Mouse (Mus musculus): Measurements from ENCODE around the gene Rps11.
A peak's percentile ranks its signal among the peaks of the same experiment; 100 is the strongest.

Rps11 gene

DNA sequence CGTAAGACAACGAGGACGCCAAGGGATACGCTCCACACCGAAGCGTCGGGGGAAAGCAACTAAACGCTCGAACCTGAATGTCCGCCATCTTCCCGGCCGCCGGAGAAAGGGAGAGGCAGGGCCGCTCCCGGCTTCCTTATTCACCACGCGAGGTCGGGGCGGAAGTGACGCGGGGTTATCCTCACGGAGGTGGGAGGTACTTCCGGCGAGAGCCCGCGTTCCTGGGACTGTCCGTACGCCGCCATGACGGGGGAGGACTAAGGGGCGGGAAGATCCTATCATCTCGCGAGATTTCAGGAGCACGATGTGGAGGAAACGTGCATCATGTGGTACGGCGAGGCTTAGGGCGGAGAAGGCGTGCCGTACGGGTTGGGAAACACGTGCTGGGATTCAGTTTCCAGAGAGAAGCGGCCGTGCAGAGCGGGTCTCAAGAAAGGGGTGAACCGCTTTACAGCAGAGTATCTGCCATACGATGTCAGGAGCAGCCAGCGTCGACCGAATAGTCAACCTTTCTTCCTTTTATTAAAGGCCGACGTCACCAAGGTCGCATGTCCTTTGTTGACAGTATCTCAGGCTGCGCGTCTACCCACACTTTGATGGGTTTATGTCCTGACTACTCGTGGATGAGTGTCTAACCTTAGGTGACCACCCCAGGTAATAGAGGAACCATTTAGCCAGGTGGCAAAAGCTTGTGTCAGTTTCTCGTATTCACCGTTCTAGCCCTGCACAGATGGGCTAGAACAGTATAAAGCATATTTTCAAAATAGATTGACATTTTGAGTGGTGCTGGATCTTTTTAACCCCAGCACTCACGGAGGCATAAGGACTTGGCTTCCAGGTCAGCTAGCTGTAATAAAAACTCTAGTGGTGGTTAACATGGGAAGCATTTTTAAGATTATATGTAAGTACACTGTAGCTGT, at the start of gene Rps11:
Gene Rps11, minus strand, starts transcription at position 216 of the 920 bp plus-strand sequence.
- DNase-seq, result peak; percentile 99

DNA sequence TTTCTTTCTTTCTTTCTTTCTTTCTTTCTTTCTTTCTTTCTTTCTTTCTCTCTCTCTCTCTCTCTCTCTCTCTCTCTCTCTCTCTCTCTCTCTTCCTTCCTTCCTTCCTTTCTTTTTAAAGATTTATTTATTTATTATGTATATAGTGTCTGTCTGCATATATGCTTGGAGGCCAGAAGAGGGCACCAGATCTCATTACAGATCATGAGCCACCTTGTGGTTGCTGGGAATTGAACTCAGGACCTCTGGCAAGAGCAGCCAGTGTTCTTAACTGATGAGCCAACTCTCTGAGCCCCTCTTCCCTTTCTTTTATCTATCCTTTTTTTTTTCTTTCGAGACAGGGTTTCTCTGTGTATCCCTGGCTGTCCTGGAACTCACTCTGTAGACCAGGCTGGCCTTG, 49.5 kb upstream of the Rps11 start:
- DNase-seq, result peak in 1 of 2 experiments; percentile 24

DNA sequence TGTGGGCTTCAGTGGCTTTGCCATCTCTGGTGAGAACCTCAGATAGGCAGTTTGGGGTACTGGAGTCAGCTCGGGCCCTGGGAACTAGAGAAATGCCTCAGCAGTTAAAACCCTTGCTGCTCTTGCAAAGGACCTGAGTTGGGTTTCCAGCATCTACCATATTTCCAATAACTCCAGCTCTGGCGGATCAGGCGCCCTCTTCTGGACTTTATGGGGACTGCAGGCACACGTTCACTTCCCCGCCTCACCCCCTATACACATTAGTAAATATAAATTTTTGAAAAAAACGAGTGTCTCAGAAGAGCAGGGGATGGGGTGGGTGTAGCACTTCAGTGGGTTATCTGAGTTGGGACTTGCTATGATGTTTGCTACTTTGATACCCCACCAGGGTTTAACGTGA, 48.7 kb upstream of the Rps11 start:
- DNase-seq, result peak in 1 of 2 experiments; percentile 50

DNA sequence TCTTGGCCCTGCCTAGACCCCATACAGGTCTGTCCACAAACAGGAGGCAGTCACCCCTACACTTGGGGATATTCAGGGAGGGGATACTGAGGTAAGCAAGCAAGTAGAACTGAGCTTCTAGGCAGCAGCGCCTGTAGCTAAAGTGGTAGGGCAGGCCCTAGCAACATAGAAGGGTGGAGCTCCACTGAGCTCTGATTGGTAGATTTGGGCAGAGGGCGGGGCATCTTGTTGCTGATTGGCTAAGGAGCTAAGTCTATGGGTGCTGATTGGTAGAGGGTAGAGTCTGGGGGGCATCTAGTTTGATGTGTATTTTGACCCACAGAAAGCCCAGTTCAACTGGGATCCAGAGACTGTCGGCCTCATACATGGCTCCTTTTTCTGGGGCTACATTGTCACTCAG, 45.3 kb upstream of the Rps11 start:
- DNase-seq, result no peak

DNA sequence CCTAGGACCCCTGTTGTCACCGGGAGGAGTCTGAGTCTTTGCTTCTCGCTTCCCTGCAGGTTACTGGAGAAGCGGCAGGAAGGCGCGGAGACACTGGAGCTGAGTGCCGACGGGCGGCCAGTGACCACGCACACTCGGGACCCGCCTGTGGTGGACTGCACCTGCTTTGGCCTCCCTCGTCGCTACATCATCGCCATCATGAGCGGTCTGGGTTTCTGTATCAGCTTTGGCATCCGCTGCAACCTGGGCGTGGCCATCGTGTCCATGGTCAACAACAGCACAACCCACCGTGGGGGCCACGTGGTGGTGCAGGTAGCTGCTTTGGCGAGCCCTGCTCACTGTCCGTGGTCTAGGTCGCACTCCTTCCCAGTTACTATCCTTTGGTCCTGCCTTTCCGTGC, 44.4 kb upstream of the Rps11 start:
- DNase-seq, result no peak

DNA sequence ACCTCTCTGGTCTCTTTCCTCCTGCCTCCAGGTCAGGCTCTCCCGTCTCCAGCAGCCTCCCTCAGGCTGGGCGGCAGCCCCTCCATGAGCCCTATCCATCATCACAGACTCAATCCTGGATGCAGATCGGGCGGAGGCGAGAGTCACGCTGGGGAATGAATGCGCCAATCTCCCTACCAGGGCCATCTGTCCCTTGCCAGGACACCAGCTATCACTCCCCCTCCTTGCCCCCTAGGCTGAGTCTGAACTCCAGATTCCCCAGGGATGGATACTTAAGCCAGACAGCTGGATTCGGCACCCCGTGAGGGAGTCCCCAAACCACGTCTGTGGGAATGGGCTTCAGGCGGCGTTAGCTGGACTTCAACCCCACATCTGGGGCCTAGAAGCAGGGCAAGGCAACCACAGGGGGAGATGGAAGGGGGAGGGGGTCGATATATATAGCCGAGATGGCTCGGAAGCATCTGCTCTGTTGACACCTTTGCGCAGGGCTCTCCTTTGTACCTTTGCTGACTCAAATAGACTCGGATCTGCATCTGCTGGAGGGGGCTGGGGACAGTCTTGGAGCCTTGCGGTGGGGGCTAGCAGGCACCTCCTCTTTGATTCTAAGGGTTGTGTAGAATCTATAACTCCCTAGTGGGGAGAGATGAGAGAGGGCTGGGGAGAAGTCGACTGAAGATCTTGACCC, 43.7 kb upstream of the Rps11 start:
- no peak for DNase-seq

DNA sequence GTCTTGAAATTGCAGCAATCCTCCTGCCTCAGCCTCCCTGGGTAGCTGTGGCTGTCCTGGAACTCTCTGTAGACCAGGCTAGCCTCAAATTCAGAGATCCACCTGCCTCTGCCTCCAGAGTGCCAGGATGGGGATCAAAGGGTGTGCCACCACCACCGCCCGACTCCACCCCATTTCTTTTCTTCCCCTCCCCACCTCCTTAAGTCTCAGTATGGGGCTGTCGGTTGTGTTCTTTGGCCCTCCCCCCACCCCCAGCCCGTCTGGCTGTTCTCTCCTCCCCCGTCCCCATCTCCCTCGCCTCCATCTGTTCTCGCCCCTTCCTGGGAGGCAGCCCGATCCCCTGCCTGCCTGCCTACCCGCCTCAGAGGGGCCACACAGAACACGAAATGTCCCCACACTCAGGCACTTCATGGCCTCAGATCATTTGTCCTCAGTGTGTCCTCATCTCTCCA, 42.7 kb upstream of the Rps11 start:
- no peak for DNase-seq

DNA sequence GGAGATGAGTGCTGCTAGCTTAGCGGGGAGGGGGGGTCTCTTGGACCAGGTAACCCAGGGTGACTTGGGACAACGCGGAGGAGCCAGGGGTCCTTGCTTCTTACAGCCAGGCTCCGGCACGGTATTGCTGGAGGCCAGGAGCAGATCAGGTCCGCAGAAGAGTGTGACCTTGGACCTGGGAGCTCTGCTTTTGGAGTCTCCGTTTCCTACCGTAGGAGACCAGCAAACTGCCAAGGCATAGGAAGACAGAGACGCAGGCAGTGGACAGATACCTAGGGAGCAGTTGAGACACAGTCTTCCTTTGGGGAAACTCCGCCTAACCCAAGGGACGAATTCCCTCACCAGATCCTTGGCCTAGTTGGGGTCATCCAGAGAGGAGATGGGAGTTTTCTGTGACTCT, 41.5 kb upstream of the Rps11 start:
- no peak for DNase-seq

DNA sequence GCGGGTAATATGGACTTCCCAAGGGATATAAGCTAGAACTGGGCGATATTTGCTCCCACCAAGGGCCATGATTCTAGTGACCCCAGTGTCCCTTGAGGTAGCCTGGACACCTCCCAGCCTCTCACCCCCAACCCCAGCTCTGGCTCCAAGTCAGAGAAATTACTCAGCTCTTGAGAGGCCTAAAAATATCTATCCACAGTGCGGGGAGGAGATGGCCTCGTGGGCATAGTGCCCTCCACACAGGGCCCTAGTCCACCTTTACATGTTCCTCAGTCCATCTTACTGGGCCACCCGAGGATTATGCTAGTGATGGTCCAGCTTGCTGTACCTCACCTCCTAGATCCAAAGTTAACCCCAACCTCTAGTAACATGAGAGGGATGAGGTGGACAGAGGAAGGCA, 40.6 kb upstream of the Rps11 start:
- DNase-seq, result no peak

DNA sequence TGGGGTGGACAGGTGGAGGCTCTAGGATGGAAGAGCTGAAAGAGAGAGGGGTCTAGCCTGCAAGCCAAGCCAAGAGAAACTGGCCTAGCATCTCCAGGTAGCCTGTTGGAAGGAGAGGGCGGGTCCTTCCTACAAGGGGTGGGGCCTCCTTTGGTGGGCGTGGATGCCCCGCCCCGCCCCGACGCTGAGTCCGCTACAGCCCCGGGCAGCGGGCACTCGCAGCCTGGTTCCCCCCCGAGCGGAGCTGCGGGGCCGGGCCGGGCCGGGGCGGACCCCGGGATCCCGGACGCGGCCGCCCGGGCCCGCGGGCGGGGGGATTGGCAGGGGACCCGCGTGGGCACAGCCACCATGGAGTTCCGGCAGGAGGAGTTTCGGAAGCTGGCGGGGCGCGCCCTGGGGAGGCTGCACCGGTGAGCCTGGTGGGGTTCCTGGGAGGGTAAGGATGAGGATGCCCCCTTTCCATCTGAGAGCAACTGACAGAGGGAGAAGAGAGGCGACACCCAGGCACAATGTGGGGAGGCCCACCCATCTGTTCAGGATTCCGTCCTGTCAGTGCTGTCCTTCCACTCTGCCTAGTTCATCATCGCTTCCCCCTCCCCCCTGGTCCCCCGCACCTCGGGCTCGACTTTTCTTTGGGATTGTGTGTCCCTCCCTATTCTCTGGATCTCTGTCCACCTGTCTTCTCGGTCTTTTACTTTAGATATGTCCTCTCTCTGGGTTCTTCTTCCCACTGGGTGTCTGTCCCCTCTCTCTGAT, 39.7 kb upstream of the Rps11 start, which contains the start of gene Slc17a7:
Gene Slc17a7, plus strand, starts transcription at position 215 of the 756 bp plus-strand sequence.
- peak; percentile 34 to 71 for DNase-seq

DNA sequence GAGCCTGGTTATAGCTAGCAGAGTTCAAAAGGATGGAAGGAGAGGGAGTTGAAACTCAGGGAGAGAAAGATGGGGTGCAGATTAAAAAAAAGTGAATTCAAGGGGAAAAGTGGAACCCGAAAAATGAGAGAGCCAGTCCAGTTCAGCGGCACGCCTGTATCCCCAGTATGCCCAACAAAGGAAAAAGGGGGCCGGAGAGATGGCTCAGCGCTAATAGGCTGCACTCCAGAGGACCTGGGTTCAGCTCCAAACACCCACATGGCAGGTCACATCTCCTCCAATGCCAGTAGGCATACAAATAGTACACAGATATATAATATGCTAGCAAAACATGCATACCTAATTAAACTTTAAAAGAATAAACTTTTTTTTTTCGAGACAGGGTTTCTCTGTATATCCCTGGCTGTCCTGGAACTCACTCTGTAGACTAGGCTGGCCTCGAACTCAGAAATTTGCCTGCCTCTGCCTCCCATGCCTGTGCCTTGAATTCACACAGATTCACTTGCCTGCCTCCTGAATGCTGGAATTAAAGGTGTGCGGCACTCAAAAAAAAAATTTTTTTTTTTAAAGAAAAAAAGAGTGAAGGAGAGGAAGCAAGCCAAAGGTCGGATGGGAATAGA, 38.9 kb upstream of the Rps11 start:
- no peak for DNase-seq

DNA sequence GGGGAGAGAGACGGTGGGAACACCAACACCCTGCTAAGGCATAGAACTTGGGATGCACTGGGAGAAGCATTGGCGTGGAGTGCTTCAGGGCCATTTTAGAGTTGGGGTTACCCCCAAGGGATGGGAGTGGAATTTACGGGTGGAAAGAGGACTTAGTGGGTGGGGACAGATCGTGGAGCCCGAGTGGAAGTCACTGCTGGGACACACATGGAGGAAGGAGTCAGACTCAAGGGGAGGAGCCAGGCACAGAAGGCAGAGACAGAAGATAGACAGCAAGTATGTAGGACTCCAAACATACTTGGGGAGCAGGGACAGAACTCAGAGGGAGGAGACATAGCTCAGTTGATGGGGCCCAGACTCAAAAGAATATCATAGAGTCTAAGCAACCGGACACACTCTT, 38.3 kb upstream of the Rps11 start:
- no peak for DNase-seq

DNA sequence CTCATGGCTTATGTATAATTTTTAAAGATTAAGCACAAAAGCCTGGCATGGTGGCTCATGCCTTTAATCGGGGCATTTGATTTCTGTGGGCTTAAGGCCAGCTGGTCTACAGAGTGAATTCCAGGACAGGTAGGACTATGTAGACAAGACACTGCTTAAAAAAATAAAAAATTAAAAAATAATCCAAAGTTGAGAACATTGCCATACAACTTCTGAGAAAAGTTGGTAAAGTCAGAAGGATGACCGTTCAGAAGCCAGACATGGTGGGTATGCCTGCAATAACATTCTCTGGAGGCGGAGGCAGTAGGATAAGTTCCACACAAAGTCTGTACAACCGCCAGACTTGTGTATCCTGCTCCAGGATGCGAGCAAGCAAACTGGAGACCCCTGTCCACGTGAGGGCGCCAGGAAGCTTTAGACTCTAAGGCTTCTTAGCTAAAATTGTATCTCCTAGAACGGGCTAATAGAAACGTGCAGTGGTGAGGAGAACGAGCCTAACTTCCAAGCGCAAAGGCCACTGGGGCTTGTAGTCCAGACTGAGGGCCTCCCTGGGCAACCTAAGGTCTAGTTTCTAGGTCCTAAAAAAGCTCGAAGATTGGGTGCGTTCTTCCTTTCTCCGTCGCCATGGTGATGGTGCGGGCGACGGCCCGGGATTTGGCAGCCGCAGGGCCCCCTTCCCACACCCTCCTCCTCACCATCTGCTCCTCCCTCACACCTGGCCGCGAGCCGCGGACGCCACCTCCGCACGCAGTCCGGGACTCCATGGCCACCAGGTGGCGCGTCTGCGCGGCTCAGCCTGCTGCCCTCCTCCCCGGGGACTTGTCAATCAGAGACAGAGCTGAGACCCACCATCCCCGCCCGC, 37.6 kb upstream of the Rps11 start:
- peak; percentile 90 to 95 for DNase-seq

DNA sequence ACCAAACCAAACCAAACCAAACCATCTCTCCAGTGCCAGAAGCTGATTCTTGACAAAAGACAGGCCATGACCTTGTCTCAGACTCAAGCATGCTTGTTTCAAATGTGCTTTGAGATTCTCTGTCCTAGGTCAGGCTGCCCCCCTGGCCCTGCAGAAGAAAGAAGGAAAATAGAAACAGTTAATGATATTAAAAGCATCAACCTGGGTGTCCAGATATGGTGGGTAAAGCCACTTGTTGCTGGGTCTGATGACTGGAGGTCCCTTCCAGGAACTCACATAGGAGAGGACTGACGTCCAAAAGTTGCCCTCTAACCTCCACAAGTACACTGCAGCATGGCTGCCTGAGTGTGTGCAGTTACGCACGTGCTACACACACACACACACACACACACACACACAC, 36.6 kb upstream of the Rps11 start:
- DNase-seq, result no peak

DNA sequence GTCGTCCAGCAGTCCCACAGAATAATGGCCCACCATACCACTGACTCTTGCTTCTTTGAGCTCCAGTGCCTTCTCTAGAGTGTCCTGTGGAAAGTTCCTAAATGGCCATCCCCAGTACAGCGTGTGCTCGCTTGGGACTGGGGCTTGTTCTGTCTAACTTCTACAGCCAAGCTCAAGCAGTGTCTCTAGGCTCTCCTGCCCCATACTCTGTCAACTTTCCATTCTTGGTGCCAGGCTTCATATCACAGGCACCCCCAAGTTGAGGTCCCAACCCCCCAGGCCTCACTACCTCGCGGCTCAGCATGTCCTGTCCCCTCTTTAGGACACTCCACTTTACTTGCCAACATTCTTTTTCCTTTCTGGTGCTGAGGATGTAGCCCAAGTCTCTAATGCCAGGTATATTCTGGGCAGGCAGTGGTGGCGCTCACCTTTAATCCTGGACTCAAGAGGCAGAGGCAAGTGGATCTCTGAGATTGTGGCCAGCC, 36.1 kb upstream of the Rps11 start:
- no peak for DNase-seq

DNA sequence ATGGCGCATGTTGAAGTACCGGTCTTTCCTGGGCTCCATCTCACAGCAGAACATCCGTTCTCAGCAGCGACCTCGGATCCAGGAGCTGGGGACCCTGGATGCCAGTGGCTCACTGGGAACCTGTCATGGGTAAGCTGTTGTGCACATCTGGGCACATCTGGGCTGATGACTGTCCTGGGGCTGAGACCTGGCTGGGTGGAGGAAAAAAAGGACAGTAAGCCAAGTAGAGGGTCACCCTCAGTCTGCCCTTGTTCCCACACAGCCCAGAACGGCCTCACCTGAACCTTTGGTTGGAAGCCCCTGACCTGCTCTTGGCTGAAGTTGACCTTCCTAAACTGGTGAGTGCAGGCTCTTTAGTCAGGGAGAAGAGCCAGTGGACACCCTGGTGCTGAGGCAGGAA, 34.8 kb upstream of the Rps11 start:
- no peak for DNase-seq

DNA sequence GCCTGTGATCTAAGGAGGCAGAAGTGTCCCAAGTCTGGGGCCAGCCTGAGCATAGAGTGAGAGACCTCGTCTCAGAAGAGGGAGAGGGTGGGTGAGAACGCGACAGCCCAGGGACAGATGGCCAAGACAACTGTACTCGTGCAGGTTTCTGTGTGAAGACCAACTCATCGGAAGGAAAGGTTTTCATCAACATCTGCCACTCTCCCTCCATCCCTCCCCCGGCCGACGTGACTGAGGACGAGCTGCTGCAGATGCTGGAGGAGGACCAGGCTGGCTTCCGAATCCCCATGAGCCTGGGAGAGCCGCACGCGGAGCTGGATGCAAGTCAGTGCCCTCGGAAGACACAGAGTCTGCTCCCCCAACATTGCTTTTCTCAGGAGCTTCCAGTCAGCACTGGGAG, 33.2 kb upstream of the Rps11 start:
- no peak for DNase-seq

DNA sequence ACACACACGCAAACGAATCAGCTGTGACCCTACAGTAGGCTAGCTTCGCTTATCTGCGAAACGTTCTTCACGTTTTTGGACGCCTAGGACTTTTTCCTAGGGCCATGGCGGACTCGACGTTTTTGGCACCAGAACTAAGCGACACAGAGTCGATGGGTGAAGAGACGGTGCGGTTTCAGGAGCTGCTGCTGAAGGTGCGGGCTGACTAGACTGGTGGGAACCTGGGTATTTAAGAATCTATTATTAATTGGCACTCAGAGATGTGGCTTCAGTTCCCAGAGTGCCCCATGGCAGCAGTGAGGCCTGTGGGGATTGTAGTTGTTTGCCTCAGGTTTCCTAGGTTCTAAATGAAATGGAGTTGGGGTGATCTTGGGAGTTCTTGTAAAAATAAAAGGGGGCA, 32.0 kb upstream of the Rps11 start:
- DNase-seq, result no peak

DNA sequence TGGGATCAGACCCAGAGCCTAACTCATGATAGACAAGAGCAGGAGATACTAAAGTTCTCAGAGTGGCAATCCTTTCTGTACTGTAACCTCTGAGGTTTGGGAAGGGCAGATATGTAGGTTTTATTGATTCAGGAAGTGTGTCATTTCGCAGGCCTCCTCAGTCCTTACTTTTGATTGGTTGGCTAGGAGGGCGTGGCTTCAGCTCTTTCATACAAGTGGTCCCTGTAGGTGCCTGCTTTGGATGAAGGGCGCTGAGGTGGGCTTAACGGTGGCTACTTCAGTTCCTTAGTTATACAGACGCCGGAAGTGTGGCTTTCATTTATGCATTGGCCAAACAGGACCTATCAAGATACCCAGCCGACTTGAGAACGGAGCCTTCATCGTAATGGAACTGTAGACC, 31.4 kb upstream of the Rps11 start:
- no peak for DNase-seq

DNA sequence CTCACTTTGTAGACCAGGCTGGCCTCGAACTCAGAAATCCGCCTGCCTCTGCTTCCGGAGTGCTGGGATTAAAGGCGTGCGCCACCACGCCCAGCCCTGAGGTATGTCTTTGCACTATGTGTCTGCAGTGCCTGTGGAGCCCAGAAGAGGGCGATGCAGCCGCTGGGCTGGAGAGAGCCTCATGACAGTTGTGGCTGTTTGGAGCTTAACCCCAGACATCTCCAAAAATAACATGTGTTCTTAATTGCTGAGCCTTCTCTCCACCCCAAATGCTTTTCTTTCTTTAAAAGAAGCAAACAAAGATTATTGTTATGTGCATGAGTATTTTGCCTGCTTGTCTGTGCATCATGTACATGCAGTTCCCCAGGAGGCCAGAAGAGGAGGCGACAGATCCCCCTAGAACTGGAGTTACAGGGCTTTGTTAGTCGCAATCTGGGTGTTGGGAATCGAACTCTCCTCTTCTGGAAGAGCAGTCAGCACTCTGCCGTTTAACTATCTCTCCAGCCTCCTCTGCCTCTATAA, 30.8 kb upstream of the Rps11 start:
- peak; percentile 40 to 76 for DNase-seq

Measured in kidney, postnatal 36 days (tissue).